ENCODE assay signal across 12 mouse cellular contexts in the genomic region with DNA sequence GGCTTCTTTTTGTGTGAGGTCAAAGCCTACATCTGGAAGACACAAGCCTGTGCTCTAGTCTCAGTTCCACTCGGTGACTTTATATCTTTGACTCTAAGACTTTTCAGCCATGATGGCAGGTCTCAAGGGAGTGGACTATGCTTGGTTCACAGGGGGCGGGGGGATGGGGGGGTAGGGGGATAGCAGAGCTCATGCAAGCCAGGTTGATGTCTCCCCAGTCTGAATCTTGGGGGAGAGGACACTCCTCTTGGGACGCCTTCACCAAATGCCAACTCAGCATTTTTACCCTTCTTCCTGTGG. TPM values are rescaled to one million over a fixed set of nuclear protein-coding genes. Genes with fewer than 3 reads are reported as not detected.
DNase-seq lines count a peak whose midpoint lies in the region; ATAC-seq and TF ChIP-seq lines count a peak whose summit lies in the region.
"Had no signal": no experiment of that assay in that cellular context is flagged by ENCODE, and none has a peak within 500 bp of the region (broad histone marks: within the 10 kb centered on the region; RNA-seq: fewer than 3 reads in every experiment).

No protein-coding gene starts in this region.

- 93% methylated on average over 3 of the region's 3 CpGs for WGBS in hindbrain, postnatal 0 days
- WGBS in hindbrain, embryonic 16.5 days, result 98% methylated on average over 3 of the region's 3 CpGs
- WGBS in midbrain, embryonic 11.5 days, result 91% methylated on average over 3 of the region's 3 CpGs
- 92% methylated on average over 3 of the region's 3 CpGs for WGBS in midbrain, embryonic 15.5 days
- WGBS in embryonic facial prominence, embryonic 15.5 days, result 86% methylated on average over 3 of the region's 3 CpGs
- WGBS in small intestine, adult 2 months, result 85% methylated on average over 3 of the region's 3 CpGs

- peaks cover 7% of the 10 kb centered on the region for H3K4me1 ChIP-seq in hindbrain, postnatal 0 days (ENCODE audit: insufficient read depth, low read length)
- H3K4me1 ChIP-seq in hindbrain, embryonic 16.5 days (ENCODE audit: control insufficient read depth, insufficient read depth, low read depth, low read length), result peaks cover 23% of the 10 kb centered on the region
- peaks cover 20% of the 10 kb centered on the region for H3K4me1 ChIP-seq in midbrain, embryonic 11.5 days (ENCODE audit: control insufficient read depth, insufficient read depth, low read length)
- peaks cover 25% of the 10 kb centered on the region for H3K4me1 ChIP-seq in midbrain, embryonic 15.5 days
- H3K4me1 ChIP-seq in embryonic facial prominence, embryonic 15.5 days, result peaks cover 46% of the 10 kb centered on the region
- H3K4me1 ChIP-seq in small intestine, adult 2 months (ENCODE audit: control insufficient read depth, insufficient read depth, insufficient read length, low read length), result peaks cover 32% of the 10 kb centered on the region

- H3K9me3 ChIP-seq in hindbrain, postnatal 0 days (ENCODE audit: low read length), result no peaks in the 10 kb centered on the region
- no peaks in the 10 kb centered on the region for H3K9me3 ChIP-seq in hindbrain, embryonic 16.5 days (ENCODE audit: control insufficient read depth, low read length)
- no peaks in the 10 kb centered on the region for H3K9me3 ChIP-seq in midbrain, embryonic 11.5 days (ENCODE audit: control insufficient read depth, low read length)
- H3K9me3 ChIP-seq in midbrain, embryonic 15.5 days, result no peaks in the 10 kb centered on the region
- H3K9me3 ChIP-seq in embryonic facial prominence, embryonic 15.5 days (replicated peaks), result no peaks in the 10 kb centered on the region

- H3K9ac ChIP-seq in hindbrain, postnatal 0 days (replicated peaks; ENCODE audit: low read length), result no peak overlapping the region
- H3K9ac ChIP-seq in hindbrain, embryonic 16.5 days (ENCODE audit: low read depth, low read length), result no peak overlapping the region
- no peak overlapping the region for H3K9ac ChIP-seq in midbrain, embryonic 11.5 days (ENCODE audit: low read length)
- no peak overlapping the region for H3K9ac ChIP-seq in midbrain, embryonic 15.5 days
- H3K9ac ChIP-seq in embryonic facial prominence, embryonic 15.5 days, result no peak overlapping the region

- H3K4me2 ChIP-seq in hindbrain, postnatal 0 days (ENCODE audit: low read depth, low read length), result no peak overlapping the region
- no peak overlapping the region for H3K4me2 ChIP-seq in hindbrain, embryonic 16.5 days (ENCODE audit: low read length)
- no peak overlapping the region for H3K4me2 ChIP-seq in midbrain, embryonic 11.5 days
- no peak overlapping the region for H3K4me2 ChIP-seq in midbrain, embryonic 15.5 days
- H3K4me2 ChIP-seq in embryonic facial prominence, embryonic 15.5 days (replicated peaks), result no peak overlapping the region

- no peak for TF ChIP-seq CTCF in hindbrain, postnatal 0 days (IDR thresholded peaks at IDR 0.05; ENCODE audit: low read depth)
- no peak for TF ChIP-seq CTCF in small intestine, adult 2 months (IDR thresholded peaks at IDR 0.05; ENCODE audit: extremely low read depth, insufficient read length, insufficient replicate concordance, low read depth, low read length)

- 0 out of 2 replicates have a peak overlapping the region, but pooled peaks have one; percentile 80 for H3K27ac ChIP-seq in hindbrain, postnatal 0 days
- no peak overlapping the region for H3K27ac ChIP-seq in hindbrain, embryonic 16.5 days (ENCODE audit: low read depth, low read length)
- no peak overlapping the region for H3K27ac ChIP-seq in midbrain, embryonic 11.5 days (ENCODE audit: low read depth, low read length)
- no peak overlapping the region for H3K27ac ChIP-seq in midbrain, embryonic 15.5 days
- H3K27ac ChIP-seq in embryonic facial prominence, embryonic 15.5 days (replicated peaks), result peak overlapping the region; percentile 87; the same call in 1 of the 2 replicates
- H3K27ac ChIP-seq in small intestine, adult 2 months (ENCODE audit: insufficient read depth, low read depth, low read length), result peak overlapping the region; percentile 95

- no peak overlapping the region for H3K4me3 ChIP-seq in hindbrain, postnatal 0 days (ENCODE audit: low read length)
- H3K4me3 ChIP-seq in hindbrain, embryonic 16.5 days (ENCODE audit: low read length), result no peak overlapping the region
- H3K4me3 ChIP-seq in midbrain, embryonic 11.5 days (ENCODE audit: low read depth, low read length), result no peak overlapping the region
- H3K4me3 ChIP-seq in midbrain, embryonic 15.5 days, result no peak overlapping the region
- no peak overlapping the region for H3K4me3 ChIP-seq in embryonic facial prominence, embryonic 15.5 days (replicated peaks)
- H3K4me3 ChIP-seq in small intestine, adult 2 months (ENCODE audit: low read depth, low read length), result no peak overlapping the region

- no peak for ATAC-seq in hindbrain, postnatal 0 days
- no peak for ATAC-seq in hindbrain, embryonic 16.5 days
- no peak for ATAC-seq in midbrain, embryonic 11.5 days (ENCODE audit: low FRiP score)
- no peak for ATAC-seq in midbrain, embryonic 15.5 days (replicated peaks)
- ATAC-seq in embryonic facial prominence, embryonic 15.5 days (ENCODE audit: insufficient number of reproducible peaks, low FRiP score, low TSS enrichment, low read depth), result no peak

- no peaks in the 10 kb centered on the region for H3K27me3 ChIP-seq in hindbrain, postnatal 0 days (ENCODE audit: insufficient read depth, low read length)
- H3K27me3 ChIP-seq in hindbrain, embryonic 16.5 days (replicated peaks; ENCODE audit: control insufficient read depth, insufficient read depth, low read length), result no peaks in the 10 kb centered on the region
- no peaks in the 10 kb centered on the region for H3K27me3 ChIP-seq in midbrain, embryonic 11.5 days (ENCODE audit: control insufficient read depth, insufficient read depth, low read length)
- H3K27me3 ChIP-seq in midbrain, embryonic 15.5 days (replicated peaks), result no peaks in the 10 kb centered on the region
- no peaks in the 10 kb centered on the region for H3K27me3 ChIP-seq in embryonic facial prominence, embryonic 15.5 days
- no peaks in the 10 kb centered on the region for H3K27me3 ChIP-seq in small intestine, adult 2 months (ENCODE audit: control insufficient read depth, insufficient read depth, low read length)

- no peak for DNase-seq in hindbrain, postnatal 0 days (ENCODE audit: low spot score)
- DNase-seq in midbrain, embryonic 11.5 days (ENCODE audit: low spot score, missing footprints), result peak; percentile 51
- no peak for DNase-seq in spleen, adult 18-20 months
- DNase-seq in adrenal gland, postnatal 36 days, result no peak
- DNase-seq: cerebellum, adult 2 months had no signal

- peaks cover 19% of the 10 kb centered on the region for H3K36me3 ChIP-seq in hindbrain, postnatal 0 days (ENCODE audit: insufficient read depth, low read length)
- peaks cover 15% of the 10 kb centered on the region for H3K36me3 ChIP-seq in hindbrain, embryonic 16.5 days (ENCODE audit: control insufficient read depth, insufficient read depth, low read length)
- H3K36me3 ChIP-seq in midbrain, embryonic 11.5 days (ENCODE audit: control insufficient read depth, insufficient read depth, low read length), result no peaks in the 10 kb centered on the region; the same call in 1 of the 2 replicates
- peaks cover 7% of the 10 kb centered on the region; the same call in 1 of the 2 replicates for H3K36me3 ChIP-seq in midbrain, embryonic 15.5 days (replicated peaks)
- H3K36me3 ChIP-seq in embryonic facial prominence, embryonic 15.5 days, result 0 out of 2 replicates have a peak, but pooled peaks cover 13% of the 10 kb centered on the region
- peaks cover 12% of the 10 kb centered on the region for H3K36me3 ChIP-seq in small intestine, adult 2 months (ENCODE audit: control insufficient read depth, insufficient read depth, low read length)

- TF ChIP-seq POLR2A in small intestine, adult 2 months (IDR thresholded peaks at IDR 0.05; ENCODE audit: low read depth, low read length), result no peak

RNA-seq across cellular contexts. Expression of a gene that starts 1.4 kb away (rescaled TPM):
- 7.8 and 9.1 TPM in 2 replicates for total RNA-seq in hindbrain, postnatal 0 days (2014; rRNA removed)
- 4.9 and 5.4 TPM in 2 replicates for polyA plus RNA-seq in hindbrain, postnatal 0 days (2015; fragmentation: Nextera tagmentation; extraction: Ambion mirVana)
- 3.9 and 4.9 TPM in 2 replicates for polyA plus RNA-seq in hindbrain, embryonic 16.5 days (2015; fragmentation: Nextera tagmentation; extraction: Ambion mirVana)
- 2.7 and 3.8 TPM in 2 replicates for polyA plus RNA-seq in midbrain, embryonic 11.5 days (2014; fragmentation: Nextera tagmentation; extraction: Ambion mirVana)
- 3.9 and 4.3 TPM in 2 replicates for polyA plus RNA-seq in midbrain, embryonic 15.5 days (2015; fragmentation: Nextera tagmentation; extraction: Ambion mirVana)
- polyA plus RNA-seq in embryonic facial prominence, embryonic 15.5 days (2015; fragmentation: Nextera tagmentation; extraction: Ambion mirVana), result 13.2 and 13.5 TPM in 2 replicates
- polyA plus RNA-seq in small intestine, adult 2 months (2012; rRNA removed), result 3.8 and 4.5 TPM in 2 replicates
- total RNA-seq in adrenal gland, postnatal 36 days (2021), result 1 to 10 TPM; 7.0 to 7.9 TPM

RNA-seq across cellular contexts. Expression of a gene that starts 2.4 kb away (rescaled TPM):
- 2.0 and 5.8 TPM in 2 replicates for total RNA-seq in hindbrain, postnatal 0 days (2014; rRNA removed)
- 2.0 and 2.8 TPM in 2 replicates for polyA plus RNA-seq in hindbrain, postnatal 0 days (2015; fragmentation: Nextera tagmentation; extraction: Ambion mirVana)
- 1.5 and 1.8 TPM in 2 replicates for polyA plus RNA-seq in hindbrain, embryonic 16.5 days (2015; fragmentation: Nextera tagmentation; extraction: Ambion mirVana)
- not detected in 2 replicates for polyA plus RNA-seq in midbrain, embryonic 11.5 days (2014; fragmentation: Nextera tagmentation; extraction: Ambion mirVana)
- 0.42 TPM in 1 of 2 replicates, not detected in the other for polyA plus RNA-seq in midbrain, embryonic 15.5 days (2015; fragmentation: Nextera tagmentation; extraction: Ambion mirVana)
- 3.0 and 6.1 TPM in 2 replicates for polyA plus RNA-seq in embryonic facial prominence, embryonic 15.5 days (2015; fragmentation: Nextera tagmentation; extraction: Ambion mirVana)
- polyA plus RNA-seq in small intestine, adult 2 months (2012; rRNA removed), result 0.33 and 0.62 TPM in 2 replicates
- not detected for total RNA-seq in adrenal gland, postnatal 36 days (2021)
- total RNA-seq: adrenal gland, adult 18-20 months; gastrocnemius, adult 18-20 months; megakaryocyte-erythroid progenitor cell, adult 5-6 weeks had no signal

RNA-seq across cellular contexts. Expression of a gene that starts 9.6 kb away (rescaled TPM):
- total RNA-seq in hindbrain, postnatal 0 days (2014; rRNA removed), result 23.9 and 29.8 TPM in 2 replicates
- polyA plus RNA-seq in hindbrain, postnatal 0 days (2015; fragmentation: Nextera tagmentation; extraction: Ambion mirVana), result 26.8 and 29.1 TPM in 2 replicates
- polyA plus RNA-seq in hindbrain, embryonic 16.5 days (2015; fragmentation: Nextera tagmentation; extraction: Ambion mirVana), result 24.0 and 24.8 TPM in 2 replicates
- 28.0 and 32.8 TPM in 2 replicates for polyA plus RNA-seq in midbrain, embryonic 11.5 days (2014; fragmentation: Nextera tagmentation; extraction: Ambion mirVana)
- polyA plus RNA-seq in midbrain, embryonic 15.5 days (2015; fragmentation: Nextera tagmentation; extraction: Ambion mirVana), result 19.1 and 19.3 TPM in 2 replicates
- 7.7 and 8.1 TPM in 2 replicates for polyA plus RNA-seq in embryonic facial prominence, embryonic 15.5 days (2015; fragmentation: Nextera tagmentation; extraction: Ambion mirVana)
- 23.5 and 23.9 TPM in 2 replicates for polyA plus RNA-seq in small intestine, adult 2 months (2012; rRNA removed)
- total RNA-seq in adrenal gland, postnatal 36 days (2021), result 10 to 100 TPM; 12.8 to 44.6 TPM

RNA-seq across cellular contexts. Expression of a gene that starts 28.3 kb away (rescaled TPM):
- total RNA-seq in hindbrain, postnatal 0 days (2014; rRNA removed), result 16.1 and 18.8 TPM in 2 replicates
- polyA plus RNA-seq in hindbrain, postnatal 0 days (2015; fragmentation: Nextera tagmentation; extraction: Ambion mirVana), result 4.1 and 4.4 TPM in 2 replicates
- polyA plus RNA-seq in hindbrain, embryonic 16.5 days (2015; fragmentation: Nextera tagmentation; extraction: Ambion mirVana), result 7.8 and 9.6 TPM in 2 replicates
- polyA plus RNA-seq in midbrain, embryonic 11.5 days (2014; fragmentation: Nextera tagmentation; extraction: Ambion mirVana), result 3.6 and 5.0 TPM in 2 replicates
- 7.7 and 9.0 TPM in 2 replicates for polyA plus RNA-seq in midbrain, embryonic 15.5 days (2015; fragmentation: Nextera tagmentation; extraction: Ambion mirVana)
- polyA plus RNA-seq in embryonic facial prominence, embryonic 15.5 days (2015; fragmentation: Nextera tagmentation; extraction: Ambion mirVana), result 20.8 and 22.5 TPM in 2 replicates
- 2.4 and 3.7 TPM in 2 replicates for polyA plus RNA-seq in small intestine, adult 2 months (2012; rRNA removed)
- total RNA-seq in adrenal gland, postnatal 36 days (2021), result 1 to 10 TPM; 3.5 to 4.5 TPM
- total RNA-seq: megakaryocyte-erythroid progenitor cell, adult 5-6 weeks had no signal

RNA-seq across cellular contexts. Expression of a gene that starts 31.9 kb away (rescaled TPM):
- total RNA-seq in hindbrain, postnatal 0 days (2014; rRNA removed), result 463 and 470 TPM in 2 replicates
- 523 and 530 TPM in 2 replicates for polyA plus RNA-seq in hindbrain, postnatal 0 days (2015; fragmentation: Nextera tagmentation; extraction: Ambion mirVana)
- polyA plus RNA-seq in hindbrain, embryonic 16.5 days (2015; fragmentation: Nextera tagmentation; extraction: Ambion mirVana), result 320 and 403 TPM in 2 replicates
- polyA plus RNA-seq in midbrain, embryonic 11.5 days (2014; fragmentation: Nextera tagmentation; extraction: Ambion mirVana), result 780 and 794 TPM in 2 replicates
- 430 and 431 TPM in 2 replicates for polyA plus RNA-seq in midbrain, embryonic 15.5 days (2015; fragmentation: Nextera tagmentation; extraction: Ambion mirVana)
- polyA plus RNA-seq in embryonic facial prominence, embryonic 15.5 days (2015; fragmentation: Nextera tagmentation; extraction: Ambion mirVana), result 934 and 968 TPM in 2 replicates
- 205 and 258 TPM in 2 replicates for polyA plus RNA-seq in small intestine, adult 2 months (2012; rRNA removed)
- 1,000 to 10,000 TPM; 1,017 to 1,149 TPM for total RNA-seq in adrenal gland, postnatal 36 days (2021)

Comparison
In these comparisons a context has a peak if more than half of its experiments do, and no peak if none do; other contexts are left out.
1. H3K27ac ChIP-seq: peak in hindbrain, postnatal 0 days (single experiment), embryonic facial prominence, embryonic 15.5 days (single experiment) and small intestine, adult 2 months (single experiment); none in hindbrain, embryonic 16.5 days (single experiment), midbrain, embryonic 11.5 days (single experiment) and midbrain, embryonic 15.5 days (single experiment).